Mouse (Mus musculus): Measurements from ENCODE around the gene Pla2g12b.

- TF ChIP-seq GATA1 (IDR thresholded peaks at IDR 0.05; ENCODE audit: borderline replicate concordance, low read length) = no peak
- no peak for TF ChIP-seq FLI1 (IDR thresholded peaks at IDR 0.05; ENCODE audit: low read length)
Observed at GRCm38 (mm10) chr10:59379927-59380326, 23.5 kb upstream of the Pla2g12b start.

Data from megakaryocyte, embryonic 14.5 days (primary cell).